Mouse (Mus musculus) liver, embryonic 14.5 days (tissue): ENCODE measurements around the gene Akt2.

Experiments used
- CTCF ChIP-seq: IDR thresholded peaks from 2 replicates; pipeline ENCODE4 v1.5.1; 2016; ENCODE audit warnings: antibody characterized with exemption, low read depth, control low read depth
- EP300 ChIP-seq: IDR thresholded peaks from 2 replicates; pipeline ENCODE4 v1.6.1; 2016; ENCODE audit warnings: antibody characterized with exemption, low read depth

GRCm38 (mm10) chr7:27602835-27603234, 11.5 kb downstream of the Akt2 start:
- TF ChIP-seq CTCF (no peak), EP300 (no peak)
